Mouse (Mus musculus) lung, embryonic 14.5 days (tissue): ENCODE data around the gene Gins2. TPM values are rescaled to one million over a fixed set of nuclear protein-coding genes. Genes with fewer than 3 reads are reported as not detected.

Experiments used
- ATAC-seq: fragments of 200-750 bp; cut with Nextera tagmentation; 2 replicates; pipeline ENCODE4 v1.8.0; 2017; ENCODE audit warnings: mild to moderate bottlenecking, moderate TSS enrichment, moderate library complexity; ENCODE audit not compliant: insufficient read depth
- DNase-seq: peaks from one replicate; pipeline ENCODE4 v3.0.0-alpha.2; 2015
- H3K27ac ChIP-seq: fragments of 300-500 bp; sonication (generic); 2 replicates; pipeline ENCODE4 v1.5.1; 2014; ENCODE audit warnings: low read depth, mild to moderate bottlenecking, moderate library complexity
- H3K27me3 ChIP-seq: fragments of 300-500 bp; sonication (generic); 2 replicates; pipeline ENCODE4 v1.6.1; 2014; ENCODE audit warnings: low read length, control low read depth; ENCODE audit not compliant: insufficient read depth
- H3K36me3 ChIP-seq: fragments of 300-500 bp; sonication (generic); 2 replicates; pipeline ENCODE4 v1.6.1; 2014; ENCODE audit warnings: control low read depth; ENCODE audit not compliant: insufficient read depth
- H3K4me1 ChIP-seq: fragments of 300-500 bp; sonication (generic); 2 replicates; pipeline ENCODE4 v1.6.1; 2014; ENCODE audit warnings: antibody characterized with exemption, control low read depth; ENCODE audit not compliant: insufficient read depth
- H3K4me2 ChIP-seq: fragments of 300-500 bp; sonication (generic); 2 replicates; pipeline ENCODE4 v1.6.1; 2014; ENCODE audit warnings: mild to moderate bottlenecking
- H3K4me3 ChIP-seq: fragments of 300-500 bp; sonication (generic); 2 replicates; pipeline ENCODE4 v1.5.1; 2014; ENCODE audit warnings: low read depth, low read length
- H3K9ac ChIP-seq: fragments of 300-500 bp; sonication (generic); 2 replicates; pipeline ENCODE4 v1.6.1; 2014
- H3K9me3 ChIP-seq: fragments of 300-500 bp; sonication (generic); 2 replicates; pipeline ENCODE4 v1.6.1; 2016; ENCODE audit warnings: low read depth, low read length, control low read depth
- CTCF ChIP-seq: IDR thresholded peaks from 2 replicates; pipeline ENCODE4 v1.5.1; 2016; ENCODE audit warnings: antibody characterized with exemption, low read depth
- WGBS: fragments of 180-500 bp; shearing (Covaris S2); extraction: QIAGEN DNeasy Blood & Tissue Kit; methylation state at CpG from one replicate; pipeline ENCODE4 v1.1.7; 2014; 5-methylcytosine and 5-hydroxymethylcytosine counted together
- polyA plus RNA-seq: library from polyadenylated mRNA; unstranded; fragments of >200 nt; fragmentation: Nextera tagmentation; extraction: Ambion mirVana; gene quantifications from 2 replicates; pipeline ENCODE4 v1.2.1, GENCODE M21; 2014

Gene Gins2
- polyA plus RNA-seq, 1 experiment from 2014 or later = 139 TPM

DNA sequence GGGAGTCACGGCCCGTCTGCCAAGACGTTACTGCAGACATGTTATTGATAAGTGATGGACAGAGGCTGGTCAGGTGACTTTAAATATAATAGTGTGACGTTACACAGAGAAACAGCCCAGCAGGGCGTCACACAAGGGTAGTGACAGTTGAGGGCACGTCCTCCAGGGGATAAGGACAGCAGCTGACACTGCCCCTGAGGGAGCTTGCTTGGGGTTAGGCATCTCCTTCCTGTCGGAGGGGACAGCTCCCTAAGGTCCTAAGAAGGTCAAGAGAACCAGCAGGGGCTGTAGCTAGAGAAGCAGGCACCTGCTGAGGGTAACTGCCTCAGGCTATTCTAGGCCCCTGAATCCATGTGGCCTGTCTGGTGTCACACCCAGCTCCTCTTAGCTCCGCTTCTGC is 17.5 kb downstream of the Gins2 start:
- Histone ChIP-seq H3K4me3 (no peak overlapping the region), H3K27ac (no peak overlapping the region), H3K36me3 (peaks cover 99% of the 10 kb centered on the region), H3K4me2 (no peak overlapping the region), H3K27me3 (no peaks in the 10 kb centered on the region), H3K4me1 (no peaks in the 10 kb centered on the region), H3K9ac (no peak overlapping the region), H3K9me3 (no peaks in the 10 kb centered on the region)
- TF ChIP-seq CTCF = no peak
- ATAC-seq (no peak), DNase-seq (no peak)
- WGBS = 81% methylated on average over 8 of the region's 8 CpGs

DNA sequence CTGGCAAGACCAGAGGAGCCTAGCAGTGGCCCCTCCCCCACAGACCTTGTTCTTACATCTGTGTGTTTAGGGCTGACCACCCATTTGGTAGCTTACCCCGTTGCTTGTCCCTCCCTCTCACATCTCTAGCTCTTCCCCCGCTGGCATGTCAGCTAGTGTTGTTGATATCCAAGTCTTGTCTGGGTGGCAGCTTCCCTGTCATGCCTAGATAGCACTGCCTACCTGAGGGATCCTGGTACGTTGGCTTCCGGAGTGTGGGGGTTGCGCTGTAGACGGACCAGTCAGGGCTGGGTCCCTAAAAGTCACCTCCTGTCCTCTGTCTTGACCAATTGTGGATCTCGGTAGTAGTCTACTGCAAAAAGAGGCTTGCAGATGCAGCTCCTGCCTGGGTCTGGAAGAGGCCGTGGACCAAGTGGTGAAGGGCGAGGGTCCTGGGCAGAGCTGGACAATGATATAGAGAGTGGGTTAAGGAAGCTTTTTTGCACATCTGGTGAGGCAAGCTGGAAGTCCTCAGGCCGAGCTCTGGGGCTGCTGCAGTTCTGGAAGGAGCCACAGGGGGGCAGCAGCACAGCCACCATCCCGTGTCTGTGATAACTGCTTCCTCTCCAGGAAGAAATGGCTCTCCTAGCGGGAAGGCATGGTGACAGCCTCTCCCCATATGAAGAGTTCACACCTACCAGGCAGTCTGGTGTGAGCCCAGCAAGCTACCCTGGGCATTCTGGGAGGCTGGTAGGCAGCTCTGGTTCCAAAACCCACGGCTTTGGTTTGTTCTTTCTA is 19.0 kb downstream of the Gins2 start:
- H3K4me1 ChIP-seq = peaks cover 8% of the 10 kb centered on the region; the same call in 1 of the 2 replicates
- peak; percentile 96 for TF ChIP-seq CTCF
- ATAC-seq (0 out of 2 replicates have a peak, but pooled peaks have one; percentile 15), DNase-seq (peak; percentile 92)
- no peaks in the 10 kb centered on the region for H3K27me3 ChIP-seq
- H3K27ac ChIP-seq = no peak overlapping the region
- no peaks in the 10 kb centered on the region for H3K9me3 ChIP-seq
- no peak overlapping the region for H3K9ac ChIP-seq
- no peak overlapping the region for H3K4me3 ChIP-seq
- 46% methylated on average over 13 of the region's 13 CpGs for WGBS
- H3K36me3 ChIP-seq = peaks cover 93% of the 10 kb centered on the region
- no peak overlapping the region for H3K4me2 ChIP-seq

DNA sequence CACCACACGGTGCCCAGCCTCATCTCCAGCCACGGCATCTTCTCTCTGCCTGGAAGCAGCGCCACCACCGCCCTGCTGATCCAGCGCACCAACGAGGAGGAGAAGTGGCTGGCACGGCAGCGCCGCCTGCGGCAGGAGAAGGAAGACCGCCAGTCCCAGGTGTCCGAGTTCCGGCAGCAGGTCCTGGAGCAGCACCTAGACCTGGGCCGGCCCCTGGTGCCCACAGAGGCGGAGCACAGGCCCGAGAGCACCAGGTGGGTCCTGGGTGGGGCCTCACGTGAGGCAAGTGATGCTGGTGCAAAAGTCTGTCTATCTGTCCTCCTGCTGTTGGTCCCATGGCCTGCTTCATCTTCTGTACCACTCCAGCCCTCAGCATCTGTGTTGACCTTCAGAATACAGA is 20.0 kb downstream of the Gins2 start:
- no peak overlapping the region for H3K9ac ChIP-seq
- H3K27me3 ChIP-seq = no peaks in the 10 kb centered on the region
- H3K4me3 ChIP-seq = no peak overlapping the region
- ATAC-seq = no peak
- H3K9me3 ChIP-seq = no peaks in the 10 kb centered on the region
- H3K27ac ChIP-seq = no peak overlapping the region
- DNase-seq = no peak
- no peak overlapping the region for H3K4me2 ChIP-seq
- no peak for TF ChIP-seq CTCF
- 89% methylated on average over 17 of the region's 17 CpGs for WGBS
- peaks cover 17% of the 10 kb centered on the region; the same call in 1 of the 2 replicates for H3K4me1 ChIP-seq
- peaks cover 83% of the 10 kb centered on the region for H3K36me3 ChIP-seq

DNA sequence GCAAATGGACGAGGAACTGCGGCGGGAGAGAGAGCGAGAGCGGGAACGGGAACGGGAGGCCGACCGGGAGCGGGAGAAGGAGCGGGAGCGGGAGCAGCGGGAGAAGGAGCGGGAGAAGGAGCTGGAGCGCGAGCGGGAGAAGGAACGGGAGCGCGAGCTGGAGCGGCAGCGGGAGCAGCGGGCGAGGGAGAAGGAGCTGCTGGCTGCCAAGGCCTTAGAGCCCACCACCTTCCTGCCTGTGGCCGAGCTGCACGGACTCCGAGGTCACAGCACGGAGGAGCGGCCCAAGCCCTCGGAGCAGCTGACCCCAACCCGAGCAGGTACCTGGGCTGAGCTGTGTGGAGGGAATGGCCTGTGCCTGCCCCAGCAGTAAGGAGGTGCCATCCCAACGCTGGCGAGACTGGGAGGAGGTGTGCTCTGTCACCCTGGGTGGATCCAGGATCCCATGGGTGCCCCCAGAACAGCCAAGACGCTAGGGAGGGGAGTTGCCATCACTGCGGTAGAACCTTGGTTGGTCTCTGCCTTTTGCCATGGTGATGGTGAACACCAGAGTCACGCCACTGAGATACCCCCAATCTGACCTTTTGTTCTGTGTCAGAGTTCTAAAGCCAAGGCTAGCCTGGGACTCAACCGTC is 20.8 kb downstream of the Gins2 start:
- H3K9ac ChIP-seq = no peak overlapping the region
- H3K4me3 ChIP-seq = no peak overlapping the region
- H3K4me2 ChIP-seq = no peak overlapping the region
- H3K9me3 ChIP-seq = no peaks in the 10 kb centered on the region
- H3K4me1 ChIP-seq = peaks cover 20% of the 10 kb centered on the region; the same call in 1 of the 2 replicates
- 94% methylated on average over 37 of the region's 37 CpGs for WGBS
- no peak overlapping the region for H3K27ac ChIP-seq
- TF ChIP-seq CTCF = no peak
- DNase-seq (no peak), ATAC-seq (no peak)
- peaks cover 75% of the 10 kb centered on the region for H3K36me3 ChIP-seq
- H3K27me3 ChIP-seq = no peaks in the 10 kb centered on the region

DNA sequence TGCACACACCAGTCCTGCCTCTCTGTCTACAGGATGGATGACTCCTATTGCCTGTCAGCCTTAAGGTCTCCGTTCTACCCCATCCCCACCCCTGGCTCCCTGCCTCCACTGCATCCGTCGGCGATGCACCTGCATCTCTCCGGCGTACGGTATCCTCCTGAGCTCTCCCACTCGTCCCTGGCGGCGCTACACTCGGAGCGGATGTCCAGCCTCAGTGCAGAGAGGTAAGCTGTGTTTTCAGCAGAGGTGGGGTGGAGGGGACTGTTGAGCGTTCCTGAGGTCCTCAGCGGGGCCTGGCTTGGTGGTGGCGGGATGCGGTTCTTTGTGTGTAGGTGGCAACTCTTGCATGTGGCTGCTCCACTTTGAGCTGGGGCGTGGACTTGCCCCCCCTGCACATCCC is 21.4 kb downstream of the Gins2 start:
- Histone ChIP-seq H3K4me1 (peaks cover 26% of the 10 kb centered on the region), H3K4me2 (no peak overlapping the region), H3K4me3 (no peak overlapping the region), H3K9me3 (no peaks in the 10 kb centered on the region), H3K9ac (no peak overlapping the region), H3K27me3 (no peaks in the 10 kb centered on the region), H3K27ac (no peak overlapping the region), H3K36me3 (peaks cover 75% of the 10 kb centered on the region)
- 94% methylated on average over 17 of the region's 17 CpGs for WGBS
- no peak for ATAC-seq
- no peak for DNase-seq
- TF ChIP-seq CTCF = no peak

DNA sequence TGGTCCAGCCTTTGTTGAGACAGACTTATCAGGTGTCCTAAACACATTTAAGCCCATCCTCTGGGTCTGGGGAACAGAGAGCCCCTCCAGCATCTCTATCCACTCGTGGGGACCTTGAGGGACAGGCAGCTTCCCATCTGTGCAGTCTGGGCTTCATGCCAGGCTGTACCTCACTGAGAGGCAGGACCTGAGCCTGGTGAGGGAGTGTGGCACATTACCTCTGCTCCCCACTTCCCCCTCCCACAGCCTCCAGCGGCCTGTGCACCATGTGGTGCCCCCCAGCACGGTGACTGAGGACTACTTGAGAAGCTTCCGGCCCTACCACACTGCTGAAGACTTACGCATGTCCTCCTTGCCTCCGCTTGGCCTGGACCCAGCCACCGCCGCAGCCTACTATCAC is 22.4 kb downstream of the Gins2 start:
- H3K9me3 ChIP-seq = no peaks in the 10 kb centered on the region
- H3K27ac ChIP-seq = no peak overlapping the region
- no peak overlapping the region for H3K9ac ChIP-seq
- DNase-seq (no peak), ATAC-seq (no peak)
- H3K4me1 ChIP-seq = peaks cover 29% of the 10 kb centered on the region
- WGBS = 85% methylated on average over 8 of the region's 8 CpGs
- peaks cover 66% of the 10 kb centered on the region for H3K36me3 ChIP-seq
- no peak for TF ChIP-seq CTCF
- H3K4me2 ChIP-seq = no peak overlapping the region
- H3K4me3 ChIP-seq = no peak overlapping the region
- H3K27me3 ChIP-seq = no peaks in the 10 kb centered on the region

DNA sequence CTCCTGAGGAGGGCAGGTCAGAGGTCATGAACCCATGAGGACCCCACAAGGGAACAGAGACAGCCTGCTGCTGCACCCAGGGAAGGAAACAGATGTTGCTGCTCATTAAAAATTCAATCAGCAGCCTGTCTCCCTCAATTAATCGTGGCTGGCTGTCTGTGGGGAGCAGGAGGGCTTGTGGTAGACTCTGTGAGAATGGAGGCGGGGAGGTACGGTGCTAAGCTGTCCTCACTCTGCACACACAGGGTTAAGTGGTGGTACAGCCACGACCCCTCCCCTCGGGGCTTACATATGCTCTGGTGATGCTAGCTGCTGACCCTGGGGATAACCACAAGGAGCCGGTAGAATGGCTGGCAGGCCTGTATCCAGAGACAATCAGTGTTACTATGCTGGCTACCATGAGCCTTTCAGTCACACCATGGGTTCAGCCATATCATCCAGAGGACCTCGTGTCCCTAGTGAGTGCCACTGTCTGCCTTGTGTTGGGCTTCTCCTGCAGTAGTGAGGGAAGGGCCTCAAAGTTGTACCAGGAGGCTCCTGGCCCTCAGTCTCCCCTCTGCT is 23.9 kb downstream of the Gins2 start:
- no peak for DNase-seq
- ATAC-seq = no peak
- 28% methylated on average over 7 of the region's 7 CpGs for WGBS

More for the DNA sequence above, 23.9 kb downstream of the Gins2 start:
- peaks cover 29% of the 10 kb centered on the region for H3K4me1 ChIP-seq
- TF ChIP-seq CTCF = no peak
- no peaks in the 10 kb centered on the region for H3K9me3 ChIP-seq
- H3K27me3 ChIP-seq = no peaks in the 10 kb centered on the region
- no peak overlapping the region for H3K4me3 ChIP-seq
- peak overlapping the region; percentile 42; the same call in 1 of the 2 replicates for H3K27ac ChIP-seq
- H3K9ac ChIP-seq = peak overlapping the region; percentile 6; the same call in 1 of the 2 replicates
- H3K4me2 ChIP-seq = no peak overlapping the region
- peaks cover 53% of the 10 kb centered on the region for H3K36me3 ChIP-seq
